Mouse (Mus musculus) hindlimb bud, embryonic 11.5 days (tissue): ENCODE data around the gene Ogfod2.

ENCODE experiments used
- DNase-seq: peaks from one replicate; pipeline ENCODE4 v3.0.0-alpha.2; 2012; ENCODE audit warnings: low read depth, low spot score; ENCODE audit errors: extremely low spot score

The Ogfod2 gene

DNA sequence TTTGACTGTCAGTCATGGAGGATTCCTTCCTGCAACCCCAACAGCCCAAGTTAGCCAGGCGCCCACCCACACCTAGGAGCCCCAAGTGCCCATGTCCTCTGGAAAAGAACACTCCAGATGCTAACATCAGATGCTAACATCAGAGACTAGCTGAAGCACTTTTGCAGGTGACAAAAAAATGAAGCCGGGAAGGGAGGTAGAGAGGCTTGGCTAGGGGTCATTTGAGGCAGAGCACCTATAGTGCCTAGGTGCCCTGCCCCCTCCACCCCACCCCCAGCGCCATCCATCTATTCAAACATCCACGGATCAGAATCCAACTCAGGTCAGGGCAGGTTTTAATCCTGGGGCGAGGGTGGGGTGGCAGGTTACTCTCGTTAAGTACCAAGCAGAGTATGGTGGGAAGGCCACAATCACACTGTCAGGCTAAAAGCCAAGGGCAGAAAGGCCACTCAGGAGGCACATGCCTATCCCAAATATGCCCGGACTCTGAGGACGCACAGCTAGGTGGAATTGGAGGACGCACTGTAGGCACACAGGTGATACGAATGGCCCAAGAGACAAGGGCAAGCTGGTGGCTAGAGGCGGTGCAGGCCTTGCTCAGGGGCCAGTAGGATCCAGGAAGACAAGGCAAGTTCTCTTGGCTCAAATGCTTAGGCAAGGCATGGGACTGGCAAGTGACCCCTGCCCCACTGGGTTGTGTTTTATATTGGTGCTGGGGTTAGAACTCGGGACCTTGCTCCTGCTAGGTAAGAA lies 18.1 kb upstream of the Ogfod2 start:
- no peak for DNase-seq

- DNase-seq, result no peak
Observed at GRCm38 (mm10) chr5:124095077-124095581, 17.0 kb upstream of the Ogfod2 start.

- DNase-seq, result peak; percentile 54
Observed at GRCm38 (mm10) chr5:124095596-124096232, 16.4 kb upstream of the Ogfod2 start, which contains the start of gene Abcb9. TSS of gene Abcb9 (minus strand) at chr5:124095798.

GRCm38 (mm10) chr5:124098923-124099322 lies 13.2 kb upstream of the Ogfod2 start:
- DNase-seq, result no peak

DNA sequence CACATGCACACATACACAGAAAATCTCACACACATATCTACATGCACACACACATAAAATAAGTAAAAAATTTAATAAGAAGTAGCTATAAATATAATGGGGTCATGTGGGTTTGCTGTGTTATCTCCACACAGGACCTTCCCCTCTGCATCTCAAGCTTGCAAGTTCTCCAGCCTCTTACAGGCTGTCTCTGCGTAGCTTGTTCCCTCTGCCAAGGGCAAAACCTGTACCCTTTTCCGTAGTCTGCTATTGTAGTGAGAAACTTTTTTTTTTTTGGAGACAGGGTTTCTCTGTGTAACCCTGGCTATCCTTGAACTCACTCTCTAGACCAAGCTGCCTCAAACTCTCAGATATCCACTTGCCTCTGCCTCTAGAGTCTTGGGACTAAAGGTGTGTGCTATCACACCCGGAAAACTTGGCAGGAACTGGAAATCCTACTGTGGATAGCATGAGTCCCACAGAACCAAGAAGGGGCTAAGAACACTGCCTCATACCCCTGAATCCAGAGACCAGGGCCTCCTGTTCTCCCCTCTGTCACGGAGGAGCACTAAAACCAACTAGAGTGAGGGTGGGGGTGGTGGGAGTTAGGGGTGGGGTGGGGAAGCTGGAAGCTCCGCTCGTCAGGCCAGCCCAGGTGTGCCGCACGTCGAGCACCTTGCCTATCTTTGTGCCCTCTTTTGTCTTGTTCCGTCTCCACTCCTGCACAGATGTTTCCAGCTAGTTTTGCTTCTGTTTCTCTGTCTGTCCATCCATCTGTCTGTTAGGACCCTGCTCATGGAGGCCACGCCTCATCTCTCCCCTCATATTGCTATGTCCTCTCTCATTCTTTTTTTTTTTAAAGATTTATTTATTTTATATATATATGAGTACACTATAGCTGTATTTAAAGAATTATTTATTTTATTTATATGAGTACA lies 11.7 kb upstream of the Ogfod2 start:
- DNase-seq, result no peak

- no peak for DNase-seq
Observed at GRCm38 (mm10) chr5:124102326-124102725, 9.8 kb upstream of the Ogfod2 start.

GRCm38 (mm10) chr5:124103020-124103419 lies 9.1 kb upstream of the Ogfod2 start:
- no peak for DNase-seq

DNA sequence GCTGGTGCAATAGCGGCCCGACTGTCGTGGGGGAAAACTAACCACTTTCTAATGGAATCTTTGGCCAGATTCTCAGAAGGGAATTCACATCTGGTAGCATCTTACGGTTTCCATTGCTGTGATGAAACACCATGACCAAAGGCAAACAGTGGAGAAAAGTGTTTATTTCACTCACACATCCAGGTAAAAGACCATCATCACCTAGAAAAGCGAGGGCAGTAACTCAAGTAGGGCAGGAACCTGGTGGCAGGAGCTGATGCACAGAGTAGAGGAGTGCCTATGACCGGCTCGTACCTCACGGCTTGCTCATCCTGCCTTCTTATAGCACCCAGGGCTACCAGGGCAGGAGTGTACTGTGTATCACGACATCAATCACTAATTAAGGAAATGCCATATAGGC lies 8.5 kb upstream of the Ogfod2 start:
- DNase-seq, result no peak

GRCm38 (mm10) chr5:124111077-124111741 lies 888 bp upstream of the Ogfod2 start:
- no peak for DNase-seq

- no peak for DNase-seq
Observed at GRCm38 (mm10) chr5:124112531-124112930, 434 bp downstream of the Ogfod2 start.

- DNase-seq, result no peak
Observed at GRCm38 (mm10) chr5:124113030-124113429, 933 bp downstream of the Ogfod2 start.

GRCm38 (mm10) chr5:124114276-124115025 lies 2.4 kb downstream of the Ogfod2 start:
- no peak for DNase-seq

DNA sequence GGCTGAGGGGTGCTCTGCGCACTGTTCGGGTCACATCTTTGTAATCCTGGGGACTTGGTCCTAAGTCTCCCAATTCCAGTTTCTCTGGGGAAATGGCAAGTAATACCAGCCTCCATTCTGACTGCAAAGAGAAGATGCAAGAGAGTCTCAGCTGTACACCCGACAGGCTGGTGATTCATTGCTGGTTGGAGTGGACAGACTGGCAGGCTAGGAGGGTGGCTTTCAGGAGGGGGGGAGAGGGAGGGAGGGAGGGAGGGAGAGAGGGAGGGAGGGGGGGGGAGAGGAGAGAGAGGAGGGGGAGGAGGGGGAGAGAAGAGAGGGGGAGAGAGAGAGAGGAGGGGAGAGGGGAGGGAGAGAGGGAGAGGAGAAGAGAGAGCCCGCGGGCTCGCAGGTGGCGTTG lies 3.4 kb downstream of the Ogfod2 start:
- DNase-seq, result no peak

GRCm38 (mm10) chr5:124115990-124116845 lies 4.1 kb downstream of the Ogfod2 start, which contains the start of gene Arl6ip4:
TSS of gene Arl6ip4 (plus strand) at chr5:124116089.
- DNase-seq, result peak; percentile 47

DNA sequence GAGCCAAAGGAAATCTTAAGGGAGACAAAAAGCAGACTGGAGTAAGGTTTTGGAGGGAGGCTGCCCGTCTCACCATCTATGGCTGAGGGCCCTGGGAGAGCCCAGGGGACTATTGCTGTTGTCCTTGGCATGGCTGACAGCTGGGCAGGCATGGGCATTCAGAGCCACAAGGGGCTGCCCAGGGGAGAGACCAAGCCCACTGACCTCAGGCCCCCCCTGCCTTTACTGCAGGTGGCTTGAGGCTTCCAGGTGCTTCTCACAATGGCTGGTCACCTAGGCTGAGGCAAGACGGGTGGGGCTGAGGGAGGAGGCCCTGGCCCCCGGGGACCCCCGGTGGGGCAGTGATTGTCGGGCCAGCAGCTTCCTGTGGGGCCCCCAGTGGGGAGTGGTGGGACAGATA lies 7.1 kb downstream of the Ogfod2 start:
- DNase-seq, result no peak

GRCm38 (mm10) chr5:124122357-124122756 lies 10.3 kb downstream of the Ogfod2 start:
- no peak for DNase-seq

GRCm38 (mm10) chr5:124125093-124125492 lies 13.0 kb downstream of the Ogfod2 start:
- DNase-seq, result no peak

GRCm38 (mm10) chr5:124134261-124134660 lies 22.2 kb downstream of the Ogfod2 start:
- no peak for DNase-seq

GRCm38 (mm10) chr5:124138066-124138465 lies 26.0 kb downstream of the Ogfod2 start:
- no peak for DNase-seq
